Mouse (Mus musculus): Measurements from ENCODE around the gene Mpc1. TPM values are rescaled to one million over a fixed set of nuclear protein-coding genes. Genes with fewer than 3 reads are reported as not detected.

Mpc1 gene
- 176 TPM for polyA plus RNA-seq (2017; shearing (Covaris generic))

GRCm38 (mm10) chr17:8282821-8283525 lies at the start of gene Mpc1:
TSS of gene Mpc1 (plus strand) at chr17:8282904.

DNA sequence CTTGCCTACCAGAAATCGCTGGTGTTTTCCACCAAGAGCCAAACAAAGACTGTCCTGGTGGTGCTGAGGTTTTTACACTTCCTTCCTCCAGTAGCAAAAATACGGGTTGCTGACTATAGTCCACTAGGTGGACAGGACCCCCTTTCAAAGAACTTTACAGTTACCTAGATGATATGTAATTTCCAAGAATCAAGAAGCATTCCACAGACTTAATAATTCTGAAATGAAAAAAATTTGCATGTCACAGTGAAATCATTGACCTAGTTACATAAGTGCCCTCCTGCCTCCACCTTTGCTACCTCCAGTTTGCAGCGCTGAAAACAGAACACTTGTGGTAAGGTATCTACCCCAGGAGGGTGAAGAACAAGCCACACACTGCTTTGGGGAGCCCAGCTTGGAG lies 47.0 kb upstream of the Mpc1 start, which contains the start of gene Ccr6:
Gene Ccr6 (plus strand): TSS at position 301 of the 400 bp plus-strand sequence.

DNA sequence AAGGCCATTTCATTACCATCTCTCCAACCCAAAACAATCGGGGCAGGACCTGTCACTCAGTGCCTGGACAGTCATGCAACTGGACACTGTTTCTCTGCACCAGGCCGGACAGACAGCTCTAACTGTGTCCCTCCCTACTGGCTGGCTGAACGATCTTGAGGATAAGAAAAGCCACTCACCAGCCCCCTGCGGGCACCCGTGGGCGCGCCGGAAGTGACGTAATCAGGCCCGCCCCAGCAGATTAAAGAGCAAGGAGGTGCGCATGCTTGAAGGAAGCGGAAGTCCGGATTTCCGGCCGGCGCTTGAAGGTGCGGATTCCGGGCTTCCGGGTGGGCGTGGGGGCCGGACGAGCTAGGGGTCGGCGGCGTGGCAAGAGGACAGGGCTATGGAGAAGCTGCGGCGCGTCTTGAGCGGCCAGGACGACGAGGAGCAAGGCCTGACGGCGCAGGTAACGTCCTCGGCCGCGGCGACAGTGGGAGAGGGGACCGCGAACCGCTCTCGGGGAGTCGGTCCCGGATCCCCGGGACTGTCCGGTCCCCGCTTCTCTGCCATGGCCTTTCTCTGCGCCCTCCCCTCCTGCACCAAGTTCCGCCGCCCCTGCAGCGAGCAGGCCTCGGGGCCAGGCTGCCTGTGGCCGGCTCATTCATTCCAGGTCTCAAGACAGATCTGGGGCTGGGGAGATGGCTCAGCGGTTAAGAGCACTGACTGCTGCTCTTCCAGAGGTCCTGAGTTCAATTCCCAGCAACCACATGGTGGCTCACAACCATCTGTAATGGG lies 28.3 kb downstream of the Mpc1 start, which contains the start of gene Sft2d1:
Gene Sft2d1 (plus strand): TSS at position 265 of the 777 bp plus-strand sequence.

DNA sequence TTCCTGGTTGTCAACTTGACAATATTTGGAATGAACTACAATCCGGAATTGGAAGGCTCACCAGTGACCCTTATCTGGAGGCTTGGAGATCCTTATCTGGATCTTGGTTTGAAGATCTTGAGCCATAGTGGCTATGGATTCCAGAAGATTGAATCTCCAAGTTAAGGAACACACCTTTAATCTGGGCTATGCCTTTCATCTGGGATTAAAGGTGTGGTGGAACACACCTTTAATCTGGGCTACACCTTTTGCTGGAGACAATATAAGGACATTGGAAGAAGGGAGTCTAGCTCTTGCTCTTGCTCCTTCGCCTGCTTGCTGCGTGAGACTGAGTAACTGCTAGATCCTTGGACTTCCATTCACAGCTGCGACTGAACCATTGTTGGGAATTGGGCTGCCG lies 54.5 kb downstream of the Mpc1 start, which contains the start of gene Prr18:
Gene Prr18 (plus strand): TSS at position 301 of the 400 bp plus-strand sequence.

Other genes with a start within 250 kb of the Mpc1 start
- 0.34 TPM for gene Gm49673, start 135.1 kb upstream of the Mpc1 start, polyA plus RNA-seq (2017; shearing (Covaris generic))
- gene Rnaset2a, start 134.8 kb upstream of the Mpc1 start, polyA plus RNA-seq (2017; shearing (Covaris generic)) = 37.9 TPM
- gene Fgfr1op, start 117.4 kb upstream of the Mpc1 start, polyA plus RNA-seq (2017; shearing (Covaris generic)) = 30.6 TPM
- 54.9 TPM for gene Ccr6, start 46.9 kb upstream of the Mpc1 start, polyA plus RNA-seq (2017; shearing (Covaris generic))
- gene Sft2d1, start 28.2 kb downstream of the Mpc1 start, polyA plus RNA-seq (2017; shearing (Covaris generic)) = 200 TPM
- gene Prr18, start 54.6 kb downstream of the Mpc1 start, polyA plus RNA-seq (2017; shearing (Covaris generic)) = 0.09 TPM
- 0.82 TPM for gene T2, start 73.1 kb downstream of the Mpc1 start, polyA plus RNA-seq (2017; shearing (Covaris generic))
- gene T, start 151.5 kb downstream of the Mpc1 start, polyA plus RNA-seq (2017; shearing (Covaris generic)) = not detected
- gene Pde10a, start 242.5 kb downstream of the Mpc1 start, polyA plus RNA-seq (2017; shearing (Covaris generic)) = not detected

Data from inflammation-experienced regulatory T-cells, adult 16 weeks (primary cell).